Mouse (Mus musculus) forebrain, embryonic 14.5 days (tissue): ENCODE measurements around the gene Gpr183. TPM values are rescaled to one million over a fixed set of nuclear protein-coding genes. Genes with fewer than 3 reads are reported as not detected.

ENCODE experiments used
- ATAC-seq: fragments of 200-750 bp; cut with Nextera tagmentation; 2 replicates; pipeline ENCODE4 v1.8.0; 2017; ENCODE audit warnings: mild to moderate bottlenecking, moderate library complexity
- DNase-seq: peaks from one replicate; pipeline ENCODE4 v3.0.0-alpha.2; 2015; ENCODE audit warnings: low spot score
- H3K27ac ChIP-seq: fragments of 300-500 bp; sonication (generic); 2 replicates; pipeline ENCODE4 v1.5.1; 2014; ENCODE audit warnings: low read depth, mild to moderate bottlenecking, control low read depth, low read length, moderate library complexity
- H3K27me3 ChIP-seq: fragments of 300-500 bp; sonication (generic); replicated peaks from 2 replicates; pipeline ENCODE4 v1.6.1; 2014; ENCODE audit warnings: low read length, control low read depth, mixed read lengths; ENCODE audit not compliant: control insufficient read depth, insufficient read depth
- H3K36me3 ChIP-seq: fragments of 300-500 bp; sonication (generic); 2 replicates; pipeline ENCODE4 v1.6.1; 2014; ENCODE audit warnings: low read length, control low read depth; ENCODE audit not compliant: control insufficient read depth, insufficient read depth
- H3K4me1 ChIP-seq: fragments of 300-500 bp; sonication (generic); 2 replicates; pipeline ENCODE4 v1.6.1; 2014; ENCODE audit warnings: antibody characterized with exemption, low read length, control low read depth; ENCODE audit not compliant: control insufficient read depth, insufficient read depth
- H3K4me2 ChIP-seq: fragments of 300-500 bp; sonication (generic); 2 replicates; pipeline ENCODE4 v1.6.1; 2014; ENCODE audit warnings: mild to moderate bottlenecking, control low read depth, low read length
- H3K4me3 ChIP-seq: fragments of 300-500 bp; sonication (generic); 2 replicates; pipeline ENCODE4 v1.5.1; 2014; ENCODE audit warnings: low read depth, low read length, control low read depth
- H3K9ac ChIP-seq: fragments of 300-500 bp; sonication (generic); 2 replicates; pipeline ENCODE4 v1.6.1; 2014; ENCODE audit warnings: mild to moderate bottlenecking, low read length, control low read depth, moderate library complexity
- H3K9me3 ChIP-seq: fragments of 300-500 bp; sonication (generic); replicated peaks from 2 replicates; pipeline ENCODE4 v1.6.1; 2016; ENCODE audit warnings: low read length, control low read depth, mixed read lengths; ENCODE audit not compliant: control insufficient read depth
- WGBS: fragments of 180-500 bp; shearing (Covaris S2); extraction: QIAGEN DNeasy Blood & Tissue Kit; methylation state at CpG from one replicate; pipeline ENCODE4 v1.1.7; 2014; 5-methylcytosine and 5-hydroxymethylcytosine counted together
- polyA plus RNA-seq: library from polyadenylated mRNA; unstranded; fragments of >200 nt; fragmentation: Nextera tagmentation; extraction: Ambion mirVana; gene quantifications from 2 replicates; pipeline ENCODE4 v1.2.1, GENCODE M21; 2014

The Gpr183 gene
- polyA plus RNA-seq, 1 experiment from 2014 or later: 1.1 TPM

GRCm38 (mm10) chr14:121962128-121962890 lies 2.7 kb downstream of the Gpr183 start:
- DNase-seq (no peak), ATAC-seq (no peak)
- Histone ChIP-seq H3K9me3 (no peaks in the 10 kb centered on the region), H3K4me3 (no peak overlapping the region), H3K9ac (no peak overlapping the region), H3K27me3 (no peaks in the 10 kb centered on the region), H3K27ac (no peak overlapping the region), H3K4me1 (peaks cover 8% of the 10 kb centered on the region), H3K36me3 (no peaks in the 10 kb centered on the region), H3K4me2 (no peak overlapping the region)
- 86% methylated on average over 14 of the region's 14 CpGs for WGBS

- no peak overlapping the region for H3K27ac ChIP-seq
Measured at GRCm38 (mm10) chr14:121961496-121962127, 3.4 kb downstream of the Gpr183 start.

GRCm38 (mm10) chr14:121960997-121961396 lies 4.0 kb downstream of the Gpr183 start:
- Histone ChIP-seq H3K9me3 (no peaks in the 10 kb centered on the region), H3K4me2 (no peak overlapping the region), H3K27ac (no peak overlapping the region), H3K4me3 (no peak overlapping the region), H3K27me3 (no peaks in the 10 kb centered on the region), H3K36me3 (no peaks in the 10 kb centered on the region), H3K9ac (no peak overlapping the region), H3K4me1 (peaks cover 8% of the 10 kb centered on the region)
- DNase-seq: no peak
- WGBS: 63% methylated on average over 6 of the region's 6 CpGs
- no peak for ATAC-seq

More at GRCm38 (mm10) chr14:121961496-121962127, 3.4 kb downstream of the Gpr183 start:
- H3K4me1 ChIP-seq: peaks cover 8% of the 10 kb centered on the region
- no peaks in the 10 kb centered on the region for H3K36me3 ChIP-seq
- no peak overlapping the region for H3K4me2 ChIP-seq
- H3K27me3 ChIP-seq: no peaks in the 10 kb centered on the region
- no peak overlapping the region for H3K4me3 ChIP-seq
- H3K9ac ChIP-seq: no peak overlapping the region
- H3K9me3 ChIP-seq: no peaks in the 10 kb centered on the region
- DNase-seq (no peak), ATAC-seq (no peak)
- WGBS: 83% methylated on average over 12 of the region's 12 CpGs

GRCm38 (mm10) chr14:121960531-121960930 lies 4.5 kb downstream of the Gpr183 start:
- Histone ChIP-seq H3K9ac (no peak overlapping the region), H3K27ac (no peak overlapping the region), H3K4me3 (no peak overlapping the region), H3K36me3 (no peaks in the 10 kb centered on the region), H3K4me2 (no peak overlapping the region), H3K9me3 (no peaks in the 10 kb centered on the region), H3K27me3 (no peaks in the 10 kb centered on the region), H3K4me1 (peaks cover 8% of the 10 kb centered on the region)
- ATAC-seq (no peak), DNase-seq (no peak)
- WGBS: 79% methylated on average over 2 of the region's 2 CpGs

- Histone ChIP-seq H3K4me2 (no peak overlapping the region), H3K9me3 (no peaks in the 10 kb centered on the region), H3K27ac (no peak overlapping the region), H3K27me3 (no peaks in the 10 kb centered on the region), H3K9ac (no peak overlapping the region), H3K36me3 (no peaks in the 10 kb centered on the region), H3K4me3 (no peak overlapping the region), H3K4me1 (peaks cover 8% of the 10 kb centered on the region)
- no peak for DNase-seq
- WGBS: 88% methylated on average over 4 of the region's 4 CpGs
- no peak for ATAC-seq
Measured at GRCm38 (mm10) chr14:121960031-121960430, 5.0 kb downstream of the Gpr183 start.

GRCm38 (mm10) chr14:121959538-121959980 lies 5.4 kb downstream of the Gpr183 start:
- 92% methylated on average over 3 of the region's 3 CpGs for WGBS
- DNase-seq (no peak), ATAC-seq (no peak)
- Histone ChIP-seq H3K27ac (no peak overlapping the region), H3K4me1 (peaks cover 8% of the 10 kb centered on the region), H3K4me2 (no peak overlapping the region), H3K9me3 (no peaks in the 10 kb centered on the region), H3K36me3 (0 out of 2 replicates have a peak, but pooled peaks cover under 1% of the 10 kb centered on the region), H3K9ac (no peak overlapping the region), H3K4me3 (no peak overlapping the region), H3K27me3 (no peaks in the 10 kb centered on the region)

- no peaks in the 10 kb centered on the region for H3K27me3 ChIP-seq
- no peak for ATAC-seq
- peaks cover 7% of the 10 kb centered on the region for H3K4me1 ChIP-seq
- no peak overlapping the region for H3K4me2 ChIP-seq
- H3K9me3 ChIP-seq: no peaks in the 10 kb centered on the region
- 0 out of 2 replicates have a peak, but pooled peaks cover 4% of the 10 kb centered on the region for H3K36me3 ChIP-seq
- H3K4me3 ChIP-seq: no peak overlapping the region
- DNase-seq: no peak
- H3K27ac ChIP-seq: no peak overlapping the region
- 89% methylated on average over 10 of the region's 10 CpGs for WGBS
- H3K9ac ChIP-seq: no peak overlapping the region
Measured at GRCm38 (mm10) chr14:121958751-121959537, 6.1 kb downstream of the Gpr183 start.

- Histone ChIP-seq H3K9ac (no peak overlapping the region), H3K9me3 (no peaks in the 10 kb centered on the region), H3K27me3 (no peaks in the 10 kb centered on the region), H3K27ac (no peak overlapping the region), H3K4me3 (no peak overlapping the region), H3K4me2 (no peak overlapping the region), H3K4me1 (no peaks in the 10 kb centered on the region), H3K36me3 (0 out of 2 replicates have a peak, but pooled peaks cover 4% of the 10 kb centered on the region)
- DNase-seq (no peak), ATAC-seq (no peak)
- WGBS: 90% methylated on average over 3 of the region's 3 CpGs
Measured at GRCm38 (mm10) chr14:121958041-121958750, 6.8 kb downstream of the Gpr183 start.
